Mouse (Mus musculus): ENCODE data around the gene Nnat.

Gene Nnat
- long read RNA-seq, experiment 1, transcript Nnat-202 (3 exons, 1,213 nt): major isoform, 6 of 19 reads
- long read RNA-seq, experiment 1, transcript Nnat-205 (2 exons, 1,146 nt): major isoform, 6 of 19 reads
- long read RNA-seq, experiment 1, partial matches to known transcripts: 0 of 19 reads
- long read RNA-seq, experiment 1, other reads (novel, unspliced or antisense): 7 of 19 reads
- long read RNA-seq, experiment 2, transcript Nnat-205 (2 exons, 1,146 nt): minor isoform, 9 of 32 reads
- long read RNA-seq, experiment 2, transcript Nnat-202 (3 exons, 1,213 nt): major isoform, 14 of 32 reads
- long read RNA-seq, experiment 2, partial matches to known transcripts: 4 of 32 reads
- long read RNA-seq, experiment 2, other reads (novel, unspliced or antisense): 3 of 32 reads

DNA sequence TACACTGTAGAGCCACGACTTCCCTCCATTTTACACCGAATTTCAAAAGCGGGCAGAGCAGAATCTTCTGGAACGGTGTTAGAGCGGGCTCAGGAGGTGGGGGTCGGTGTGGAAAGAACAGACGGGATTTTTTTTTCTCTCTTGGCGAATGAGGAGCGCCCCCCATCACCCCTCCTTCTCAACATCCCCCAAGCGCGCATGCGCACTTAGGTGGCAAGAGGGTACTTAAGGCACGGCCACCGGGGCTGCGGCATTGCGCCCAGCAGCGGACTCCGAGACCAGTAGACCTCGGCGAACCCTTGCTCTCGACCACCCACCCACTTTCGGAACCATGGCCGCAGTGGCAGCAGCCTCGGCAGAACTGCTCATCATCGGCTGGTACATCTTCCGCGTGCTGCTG lies at the start of gene Nnat:
Gene Nnat, plus strand, starts transcription at position 221 of the 400 bp plus-strand sequence.
- intact Hi-C loops (cut with DNase I): no loop called here

DNA sequence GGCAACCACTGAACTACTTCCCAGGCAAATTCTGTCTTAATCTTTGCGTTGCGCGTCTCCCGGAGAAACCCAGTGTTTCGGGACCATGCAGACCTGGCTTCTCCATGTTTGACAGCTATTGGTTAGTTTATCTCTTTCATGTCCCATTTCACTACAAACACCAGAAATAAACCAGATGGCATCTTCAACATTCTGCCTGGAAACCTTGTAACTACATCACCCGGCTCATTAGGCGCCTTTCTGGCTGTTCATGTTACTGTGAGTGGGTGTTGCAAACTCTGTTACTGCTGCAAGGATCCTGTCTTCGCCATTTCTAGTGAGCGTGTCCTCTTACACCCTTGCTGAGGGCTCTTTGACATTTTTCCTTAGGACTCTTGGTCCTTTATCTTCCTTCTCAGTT lies 47.0 kb upstream of the Nnat start:
- intact Hi-C loops (cut with DNase I): no loop called here

DNA sequence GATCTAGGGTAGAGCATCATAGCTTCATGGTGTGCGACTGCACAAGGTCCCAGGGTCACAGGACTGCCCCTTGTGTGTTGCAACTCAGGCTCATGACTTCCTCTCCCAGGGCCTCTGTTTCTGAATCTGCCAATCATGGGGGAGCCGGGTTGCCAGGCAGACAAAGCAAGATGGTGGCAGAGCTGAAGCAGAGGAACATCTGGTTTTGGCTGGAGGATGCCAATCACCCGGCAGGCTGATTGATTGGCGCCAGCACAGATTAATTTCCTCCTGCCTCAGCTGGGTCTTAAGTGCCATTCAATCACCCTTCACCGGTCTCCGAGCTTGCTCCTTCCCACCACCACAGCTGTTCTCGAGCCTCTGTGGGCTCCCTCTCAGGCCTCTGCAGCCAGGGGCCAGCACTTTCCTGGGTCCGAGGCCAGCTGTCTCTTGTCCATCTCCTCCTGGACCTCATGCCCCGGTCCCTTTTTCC lies 46.1 kb upstream of the Nnat start:
- intact Hi-C loops (cut with DNase I): no loop called here

DNA sequence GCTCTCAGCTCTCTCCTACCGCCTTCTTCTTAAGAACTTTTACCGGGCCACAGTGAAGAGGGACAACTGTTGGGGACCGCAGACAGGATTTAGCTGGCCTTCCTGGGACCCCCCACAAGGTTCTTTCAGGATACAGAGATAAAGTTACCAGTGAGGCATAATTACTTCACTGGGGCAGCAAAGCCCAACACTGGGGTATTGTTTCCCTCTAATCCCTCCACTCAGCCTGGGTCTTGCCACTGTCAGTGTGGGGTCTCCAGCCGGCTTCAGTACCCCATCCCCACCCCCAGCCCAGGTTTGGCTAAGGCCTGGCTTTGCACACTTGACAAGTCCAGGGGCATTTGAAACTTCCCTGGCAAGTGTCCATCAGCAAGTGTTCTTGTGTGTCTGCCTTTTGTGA lies 45.5 kb upstream of the Nnat start:
- intact Hi-C loops (cut with DNase I): no loop called here

DNA sequence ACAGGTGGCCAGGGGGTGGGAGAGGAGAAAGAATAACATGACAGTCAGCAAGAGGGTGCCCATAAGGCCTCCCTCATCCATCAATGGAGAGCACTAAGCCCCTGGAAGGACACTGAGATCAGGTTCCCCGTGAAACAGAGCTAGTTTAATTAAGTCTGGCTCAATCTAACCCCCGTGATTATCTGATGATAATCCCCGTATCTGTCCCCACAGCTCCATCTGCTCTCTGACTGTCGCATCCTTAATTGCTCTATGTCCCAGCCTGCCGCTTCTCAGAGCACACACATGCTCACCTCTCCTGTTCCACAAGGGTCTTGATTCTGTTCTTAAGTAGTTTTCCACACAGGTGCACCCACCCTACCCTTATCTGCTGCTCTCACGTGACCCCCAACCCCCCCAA lies 42.4 kb upstream of the Nnat start:
- intact Hi-C loops (cut with DNase I): no loop called here

DNA sequence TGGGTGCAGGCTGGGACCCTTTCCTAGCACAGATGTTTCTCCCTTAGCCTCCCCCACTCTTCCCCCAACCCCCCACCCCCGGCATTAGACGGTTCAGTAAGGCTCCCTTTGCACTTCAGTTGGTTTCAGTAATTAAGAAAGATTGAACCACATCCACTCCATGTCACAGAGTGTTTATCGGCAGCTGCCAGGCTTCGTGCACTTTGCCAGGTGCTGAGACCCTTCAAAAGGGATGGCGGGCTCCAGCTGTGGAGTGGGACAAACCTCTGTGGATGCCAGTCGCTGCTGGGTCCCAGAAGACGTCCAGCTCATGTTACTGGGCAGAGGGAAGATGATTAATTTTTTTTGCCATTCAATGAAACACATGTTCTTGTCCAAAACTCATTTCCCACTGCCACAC lies 41.4 kb upstream of the Nnat start:
- intact Hi-C loops (cut with DNase I): no loop called here

DNA sequence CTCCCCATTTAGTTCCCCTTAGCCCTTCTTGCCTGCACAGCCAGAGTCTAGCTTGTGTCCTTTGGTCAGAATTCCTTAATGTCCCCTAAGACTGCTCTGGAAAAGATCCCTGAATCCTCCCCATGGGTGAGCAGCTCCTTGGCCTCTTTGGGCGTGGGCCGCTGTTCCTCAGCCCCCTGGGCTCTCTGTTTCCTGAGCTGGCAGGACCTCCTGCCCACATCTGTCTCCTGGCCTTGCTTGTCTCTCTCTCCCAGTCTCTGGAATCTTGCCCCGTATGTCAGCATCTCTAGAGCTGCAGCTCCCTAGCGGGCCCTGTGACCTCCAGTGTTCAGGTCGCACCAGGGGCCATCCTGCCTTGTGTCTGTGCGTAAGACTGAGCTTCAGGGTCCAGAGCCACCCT lies 40.4 kb upstream of the Nnat start:
- intact Hi-C loops (cut with DNase I): no loop called here

DNA sequence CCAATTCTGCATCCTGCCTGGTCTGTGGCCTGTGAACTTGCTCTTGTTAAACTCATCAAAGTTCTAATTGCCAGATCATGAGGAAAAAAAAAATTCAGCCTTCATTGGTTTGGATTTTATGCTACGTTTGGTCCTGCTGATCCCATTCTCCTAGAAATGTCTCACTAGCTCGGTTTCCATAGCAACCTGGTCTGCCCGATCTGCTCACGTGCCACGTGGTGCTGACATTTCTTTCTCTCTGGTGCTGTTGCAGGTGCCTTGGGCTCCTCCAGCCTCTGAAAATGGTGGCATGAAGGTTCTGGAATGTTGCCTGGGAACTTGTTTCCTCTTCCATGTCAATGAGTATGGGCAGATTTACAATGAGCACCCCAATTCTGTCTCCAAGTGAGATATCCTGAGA lies 39.4 kb upstream of the Nnat start:
- intact Hi-C loops (cut with DNase I): no loop called here

DNA sequence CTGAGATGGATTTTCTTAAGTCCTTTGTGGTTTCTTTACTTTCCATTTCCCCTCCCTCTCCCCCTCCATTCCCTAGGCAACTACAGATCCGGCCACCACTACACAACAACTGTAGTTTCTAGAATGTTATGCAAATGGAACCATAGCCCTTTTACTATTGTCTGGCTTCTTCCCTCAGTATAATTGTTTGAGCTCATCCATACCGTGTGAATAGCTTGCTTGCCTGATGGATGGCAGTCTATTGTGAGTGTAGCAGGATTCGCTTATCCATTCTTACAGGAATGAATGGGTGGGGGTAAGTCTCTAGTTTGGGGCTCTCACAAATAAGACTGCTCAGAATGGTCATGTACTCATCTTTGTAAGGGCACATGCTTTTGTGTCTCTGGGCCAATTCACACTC lies 37.3 kb upstream of the Nnat start:
- intact Hi-C loops (cut with DNase I): no loop called here

DNA sequence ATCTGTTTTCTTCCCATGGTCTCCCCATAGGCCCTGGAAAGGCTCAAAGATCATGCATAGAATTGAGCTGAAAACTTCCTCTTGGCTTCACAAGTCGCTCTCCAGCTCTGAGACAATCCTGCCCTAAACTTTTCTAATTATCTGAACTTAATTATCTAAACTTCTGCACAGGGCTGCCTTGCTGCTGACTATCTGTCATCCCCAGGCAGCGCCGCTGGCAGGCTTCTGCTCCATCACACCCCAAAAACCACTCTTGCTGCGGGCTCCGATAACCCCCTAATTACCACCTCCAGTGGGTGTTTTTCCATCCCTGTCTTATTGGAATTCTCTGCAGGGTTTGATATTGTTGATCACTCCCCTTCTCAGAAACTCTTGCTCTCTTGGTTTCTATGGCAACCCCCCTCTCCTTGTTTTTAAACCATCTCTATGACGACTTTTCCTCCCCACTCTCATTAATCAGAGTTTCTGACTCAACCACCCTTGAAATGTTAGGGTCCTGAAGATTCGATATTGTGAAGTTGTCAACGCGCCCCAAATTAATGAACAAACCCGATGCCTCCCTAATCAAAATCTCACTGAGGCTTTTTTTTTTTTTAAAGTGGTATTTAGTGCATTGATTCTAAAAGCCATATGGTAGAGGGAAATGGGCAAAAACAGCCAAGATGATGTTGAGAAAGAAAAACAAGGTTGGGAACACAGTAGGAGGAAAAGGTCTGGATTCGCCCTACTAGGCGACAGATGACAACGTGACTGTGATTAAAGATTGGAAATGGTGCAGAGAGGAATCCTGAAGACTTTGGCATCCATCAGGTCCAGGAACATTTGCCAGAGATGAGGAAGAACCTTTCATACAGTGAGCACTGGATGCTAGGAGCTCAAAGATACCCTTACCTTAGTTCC lies 29.6 kb upstream of the Nnat start:
- intact Hi-C loops (cut with DNase I): no loop called here

DNA sequence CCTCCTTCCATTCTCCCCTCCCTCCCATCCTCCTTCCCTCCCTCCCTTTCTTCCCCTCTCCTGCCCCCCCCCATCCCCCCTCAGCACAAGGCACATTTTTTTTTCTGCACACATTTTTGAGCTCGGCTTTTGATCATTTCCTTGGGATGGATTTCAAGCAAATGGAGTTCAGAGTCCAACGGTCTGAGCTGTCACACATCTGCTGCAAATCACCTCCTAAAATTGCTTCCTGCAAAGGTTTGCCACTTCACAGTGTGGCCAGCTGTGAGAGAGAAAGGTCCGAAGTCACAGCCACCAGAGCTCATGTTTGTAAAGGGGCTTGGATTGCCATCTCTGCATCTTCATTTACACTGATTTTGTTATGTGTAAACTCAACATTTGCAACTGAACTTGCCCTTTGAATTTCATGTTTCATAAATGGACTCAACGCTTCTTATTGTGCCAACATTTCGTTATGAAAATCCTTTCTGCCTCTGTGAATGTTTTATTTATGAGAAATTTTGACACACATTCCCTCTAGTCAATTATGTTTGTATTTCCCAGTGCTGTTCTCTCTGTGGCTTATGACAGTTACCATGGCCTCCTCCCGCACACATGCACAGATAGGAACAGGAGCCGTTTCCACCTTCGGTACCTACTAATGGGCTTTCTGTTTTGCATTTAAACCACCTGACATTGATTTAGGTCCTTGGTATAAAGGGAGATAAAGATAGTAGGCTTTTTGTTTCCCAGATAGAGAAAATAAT lies 28.0 kb upstream of the Nnat start:
- intact Hi-C loops (cut with DNase I): no loop called here

DNA sequence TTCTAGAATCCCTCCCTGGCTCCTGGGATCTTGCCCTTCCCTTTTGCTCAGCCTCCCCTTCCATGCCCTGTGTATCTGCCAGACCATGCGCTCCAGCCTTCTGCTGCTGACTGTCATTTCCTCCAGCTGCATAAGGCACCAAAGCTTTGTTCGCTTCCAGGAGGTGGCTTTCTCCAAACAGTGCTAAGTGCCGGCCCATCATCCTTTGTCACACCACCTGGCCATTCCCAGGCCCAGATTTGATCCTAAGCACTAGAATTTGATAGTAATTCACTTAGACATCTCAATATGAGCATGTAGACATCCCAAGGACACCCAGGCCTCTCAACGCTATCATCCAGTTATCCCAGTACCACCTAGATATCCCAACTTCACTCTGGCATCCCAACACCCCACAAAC lies 25.7 kb upstream of the Nnat start:
- intact Hi-C loops (cut with DNase I): no loop called here

DNA sequence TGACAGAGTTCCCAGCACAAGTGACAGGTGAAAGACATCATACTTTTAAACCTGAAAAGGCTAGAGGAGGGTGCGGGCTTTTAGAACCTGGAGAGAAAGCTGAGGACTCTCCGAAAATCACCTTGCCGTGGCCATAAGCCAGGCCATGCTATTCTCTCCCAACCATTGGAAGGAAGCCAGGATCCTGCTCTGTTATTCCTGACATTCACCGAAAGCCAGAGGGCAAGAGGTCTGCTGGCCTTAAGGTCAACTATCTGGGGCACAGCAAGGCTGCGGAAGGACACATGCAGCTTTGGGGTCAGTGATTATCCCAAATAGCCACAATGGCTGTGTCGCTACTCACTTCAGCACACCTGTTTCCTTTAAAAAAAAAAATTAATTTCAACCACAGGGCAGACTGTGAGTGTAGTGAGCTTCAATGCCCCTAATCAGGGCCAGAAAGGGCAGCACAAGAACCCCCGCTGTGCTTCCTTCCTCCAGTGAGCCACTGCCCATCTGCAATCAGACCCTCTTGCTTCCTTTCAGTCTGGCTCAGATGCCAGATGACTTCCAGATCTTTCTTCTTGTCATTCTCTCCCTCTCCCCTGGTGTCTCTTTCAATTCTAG lies 23.3 kb upstream of the Nnat start:
- intact Hi-C loops (cut with DNase I): no loop called here

DNA sequence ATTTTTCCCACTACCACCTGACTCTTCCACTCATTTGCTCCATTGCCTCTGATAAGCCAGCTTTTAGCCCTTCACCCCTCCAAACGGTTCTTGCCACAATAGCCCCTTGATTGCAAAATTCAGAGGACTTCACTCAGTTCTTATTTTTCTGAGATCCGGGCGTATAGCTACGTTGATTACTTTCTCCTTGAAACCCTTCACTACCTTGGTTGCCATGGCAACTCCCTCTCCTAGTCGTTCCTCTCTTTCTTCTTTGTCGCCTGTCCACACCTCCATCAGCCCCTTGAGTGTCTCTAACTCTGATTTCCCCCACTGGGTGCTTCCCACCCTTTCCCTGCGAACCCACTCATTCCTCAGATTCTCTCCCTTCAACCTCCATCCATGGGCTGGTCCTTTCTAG lies 22.8 kb upstream of the Nnat start:
- intact Hi-C loops (cut with DNase I): no loop called here

DNA sequence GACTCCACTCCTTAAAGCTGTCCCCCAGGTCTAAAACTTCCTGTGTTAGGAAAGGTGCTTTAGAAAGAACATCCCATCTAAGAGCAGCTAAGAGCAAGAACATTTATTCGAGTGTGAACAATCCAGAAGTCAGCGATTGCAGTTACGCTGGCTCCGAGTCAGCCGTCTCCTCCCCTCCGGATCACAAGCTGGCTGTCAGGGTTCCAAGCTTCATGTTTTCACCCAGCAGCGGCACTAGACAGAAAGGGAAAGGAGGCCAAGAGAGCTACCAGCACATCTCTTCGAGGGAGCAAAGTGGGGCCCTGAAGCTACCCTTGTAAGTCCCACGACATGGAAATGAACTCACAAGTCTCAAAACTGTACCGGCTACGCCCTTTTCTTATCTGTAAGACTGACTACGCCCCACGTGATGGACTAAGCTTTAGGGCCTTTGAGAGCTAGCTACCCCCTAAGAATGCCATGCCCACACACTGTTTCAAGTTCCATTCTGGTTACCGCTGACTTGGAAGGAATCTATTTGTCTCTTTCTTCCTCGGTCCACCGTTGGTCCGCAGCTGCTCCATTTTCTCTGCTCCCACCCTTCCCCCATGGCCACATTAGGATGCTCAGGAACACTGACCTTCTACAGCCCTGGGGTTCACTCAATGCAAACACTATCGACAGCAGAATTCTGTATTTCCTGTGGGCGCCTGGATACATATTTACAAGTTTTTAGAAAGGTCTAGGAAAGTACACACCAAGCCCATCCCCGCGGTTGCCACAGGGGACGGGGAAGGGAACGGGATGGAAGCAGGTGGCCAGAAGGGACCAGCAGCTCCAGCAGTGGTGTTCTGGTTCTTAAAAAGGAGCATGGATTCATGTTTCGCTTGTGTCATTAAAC lies 19.6 kb upstream of the Nnat start:
- intact Hi-C loops (cut with DNase I): no loop called here

DNA sequence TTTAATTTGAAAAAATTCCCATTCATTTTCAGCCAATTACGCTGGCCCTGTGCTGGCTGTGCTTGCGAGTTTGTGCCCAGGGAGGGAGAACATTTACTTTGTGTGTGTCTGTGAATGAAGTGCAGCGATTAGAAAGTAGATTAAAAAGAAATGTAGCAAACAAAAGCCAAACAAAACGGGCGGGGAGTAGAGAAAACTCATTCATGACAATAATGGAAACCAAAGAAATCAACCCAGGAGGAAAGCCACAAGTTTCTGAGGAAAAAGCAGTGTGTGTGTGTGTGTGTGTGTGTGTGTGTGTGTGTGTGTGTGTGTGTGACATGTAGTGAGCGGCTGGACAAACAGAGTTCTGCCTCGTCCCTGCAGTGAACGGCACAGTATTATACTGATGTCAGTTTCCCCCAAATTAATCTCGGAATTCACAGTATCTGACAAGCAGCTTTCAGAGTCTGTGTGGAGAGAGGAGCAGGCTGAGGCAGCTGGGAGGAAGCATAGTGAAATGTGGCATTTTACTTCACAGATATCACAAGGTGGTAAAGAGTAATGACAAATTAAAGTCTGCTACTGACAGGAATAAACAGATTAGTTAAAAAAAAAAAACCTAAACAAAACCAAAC lies 18.8 kb upstream of the Nnat start:
- intact Hi-C loops (cut with DNase I): no loop called here

DNA sequence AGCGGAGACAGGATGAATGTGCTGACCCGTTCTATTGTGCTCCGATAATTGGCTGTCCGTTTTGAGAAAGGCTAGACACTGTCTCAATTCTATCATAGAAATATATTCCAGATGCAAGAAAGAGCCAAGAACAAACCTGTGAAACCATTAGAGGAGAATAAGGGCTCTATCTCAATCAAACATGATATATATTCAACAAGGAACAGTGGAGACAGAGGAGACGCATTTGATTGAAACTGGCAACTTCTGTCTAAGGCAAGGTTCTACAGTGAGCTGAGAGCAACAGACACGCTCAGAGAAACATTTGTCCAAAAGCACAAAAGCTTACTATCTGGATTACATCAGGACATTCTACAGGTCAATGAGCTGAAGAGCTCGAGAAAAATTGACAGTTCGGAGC lies 18.2 kb upstream of the Nnat start:
- intact Hi-C loops (cut with DNase I): no loop called here

DNA sequence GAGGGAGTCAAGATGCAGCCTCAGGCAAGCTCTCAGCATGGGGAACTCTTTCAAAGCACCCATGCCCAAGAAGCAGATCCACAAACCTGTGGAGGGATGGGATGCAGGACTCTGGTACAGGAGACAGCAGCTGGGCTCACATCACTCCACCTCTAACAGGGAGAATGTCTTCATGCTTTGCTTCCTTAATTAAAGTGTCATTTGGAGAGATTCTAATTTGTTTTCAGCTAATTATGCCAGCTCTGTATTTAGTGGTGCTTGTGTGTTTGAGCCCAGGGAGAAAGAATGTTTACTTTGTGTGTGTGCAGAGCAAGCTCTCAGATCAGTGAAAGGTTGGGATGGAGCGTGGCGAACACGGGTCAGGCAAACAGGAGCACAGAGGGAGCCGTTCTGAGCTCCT lies 17.5 kb upstream of the Nnat start:
- intact Hi-C loops (cut with DNase I): no loop called here

DNA sequence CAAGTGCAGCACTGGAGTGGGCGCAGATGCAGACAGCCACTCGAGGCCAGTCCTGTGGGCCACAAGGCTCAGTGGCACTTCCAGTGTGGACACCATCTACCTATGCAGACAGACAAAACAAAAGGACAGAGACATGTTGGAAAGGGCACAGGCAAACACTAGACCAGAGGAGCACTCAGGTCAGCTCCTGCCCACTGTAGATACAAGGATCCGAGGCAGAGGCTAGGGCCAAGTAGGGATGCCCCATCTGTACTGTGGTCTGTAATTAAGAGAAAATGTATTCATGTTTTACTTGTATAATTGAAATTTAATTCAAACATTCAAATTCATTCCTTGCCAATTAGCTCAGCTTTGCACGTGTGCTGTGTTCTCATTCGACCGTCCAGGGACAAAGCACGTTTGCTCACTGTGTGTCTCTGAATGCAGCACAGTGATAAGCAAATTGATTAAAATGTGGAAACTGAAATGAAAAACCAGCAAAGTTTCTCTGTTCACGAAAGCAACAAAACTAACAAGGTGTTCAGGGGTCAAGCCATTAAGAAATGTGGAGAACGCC lies 15.5 kb upstream of the Nnat start:
- intact Hi-C loops (cut with DNase I): no loop called here

DNA sequence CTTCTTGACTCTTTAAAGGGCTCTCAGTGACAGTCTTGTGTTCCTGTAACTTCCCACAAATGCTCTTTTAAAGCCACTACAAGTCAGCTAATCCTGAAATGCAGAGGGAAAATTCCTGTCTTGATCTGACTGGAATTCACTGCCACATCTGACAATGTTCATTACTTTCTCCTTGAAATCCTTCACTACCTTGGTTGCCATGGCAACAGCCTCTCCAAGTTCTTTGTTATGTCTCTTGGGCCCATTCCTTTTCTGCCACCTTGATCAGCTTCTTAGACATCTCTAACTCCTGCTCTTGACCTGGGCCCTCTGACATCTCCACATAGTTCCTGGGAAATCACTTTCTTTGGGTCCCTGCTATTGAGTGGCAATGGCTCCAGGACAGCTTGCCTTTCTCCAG lies 13.2 kb upstream of the Nnat start:
- intact Hi-C loops (cut with DNase I): no loop called here
